Mouse (Mus musculus): ENCODE data around the gene Pcdh17. TPM values are rescaled to one million over a fixed set of nuclear protein-coding genes. Genes with fewer than 3 reads are reported as not detected.

Gene Pcdh17
- polyA plus RNA-seq, 1 experiment from 2014 or later: 7.6 TPM

DNA sequence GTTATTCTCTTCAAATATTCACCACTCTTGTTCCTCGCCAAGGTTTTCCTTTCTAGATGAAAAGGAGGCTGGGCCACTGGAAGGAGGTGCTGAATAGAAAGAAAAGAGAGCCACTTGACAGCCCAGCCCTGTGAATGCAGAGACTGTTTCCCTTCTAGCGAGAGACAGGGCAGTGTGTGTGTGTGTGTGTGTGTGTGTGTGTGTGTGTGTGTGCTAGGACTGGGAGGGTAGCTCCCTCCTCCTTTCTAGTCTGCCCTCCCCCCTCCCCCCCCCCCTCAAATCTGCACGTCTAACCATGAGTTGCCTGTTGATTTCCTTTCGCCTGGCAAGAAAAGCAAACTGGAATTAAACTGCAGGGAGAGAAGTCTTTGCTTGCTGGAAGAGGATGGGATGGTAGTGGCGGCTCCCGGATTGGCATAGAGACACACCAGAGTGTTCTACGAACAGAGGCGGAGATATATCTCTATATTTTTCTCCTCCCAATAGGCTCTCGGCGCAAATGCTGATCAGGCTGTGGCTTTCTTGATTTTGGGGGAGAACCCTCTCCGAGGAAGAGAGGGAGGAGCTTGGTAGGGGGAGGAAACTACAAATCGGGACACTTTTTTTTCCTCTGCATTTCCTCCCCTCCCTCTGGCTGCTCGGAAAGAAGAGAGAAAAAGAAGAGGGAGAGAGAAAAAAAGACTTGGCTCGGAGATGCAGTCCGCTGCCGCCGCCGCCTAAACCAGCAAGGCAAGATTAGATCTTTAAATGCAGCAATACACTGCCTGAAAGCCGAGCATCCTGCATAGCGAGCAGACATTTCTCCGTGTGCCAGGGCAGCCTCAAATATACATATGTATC, 1.5 kb downstream of the Pcdh17 start:
- Histone ChIP-seq H3K36me3 (ENCODE audit: insufficient read depth, low read length) (no peaks in the 10 kb centered on the region), H3K9ac (replicated peaks; ENCODE audit: low read length) (peak overlapping the region; percentile 56), H3K27ac (ENCODE audit: low read length) (0 out of 2 replicates have a peak overlapping the region, but pooled peaks have one; percentile 24), H3K4me3 (ENCODE audit: low read length) (peak overlapping the region; percentile 58), H3K4me1 (ENCODE audit: insufficient read depth, low read length) (peaks cover 37% of the 10 kb centered on the region), H3K9me3 (ENCODE audit: low read length) (no peaks in the 10 kb centered on the region), H3K27me3 (ENCODE audit: insufficient read depth, low read length) (peaks cover 41% of the 10 kb centered on the region), H3K4me2 (replicated peaks; ENCODE audit: low read depth, low read length) (peak overlapping the region; percentile 81)
- no peak for ATAC-seq (ENCODE audit: low FRiP score, low TSS enrichment)
- under 1% methylated on average over 20 of the region's 21 CpGs for WGBS

DNA sequence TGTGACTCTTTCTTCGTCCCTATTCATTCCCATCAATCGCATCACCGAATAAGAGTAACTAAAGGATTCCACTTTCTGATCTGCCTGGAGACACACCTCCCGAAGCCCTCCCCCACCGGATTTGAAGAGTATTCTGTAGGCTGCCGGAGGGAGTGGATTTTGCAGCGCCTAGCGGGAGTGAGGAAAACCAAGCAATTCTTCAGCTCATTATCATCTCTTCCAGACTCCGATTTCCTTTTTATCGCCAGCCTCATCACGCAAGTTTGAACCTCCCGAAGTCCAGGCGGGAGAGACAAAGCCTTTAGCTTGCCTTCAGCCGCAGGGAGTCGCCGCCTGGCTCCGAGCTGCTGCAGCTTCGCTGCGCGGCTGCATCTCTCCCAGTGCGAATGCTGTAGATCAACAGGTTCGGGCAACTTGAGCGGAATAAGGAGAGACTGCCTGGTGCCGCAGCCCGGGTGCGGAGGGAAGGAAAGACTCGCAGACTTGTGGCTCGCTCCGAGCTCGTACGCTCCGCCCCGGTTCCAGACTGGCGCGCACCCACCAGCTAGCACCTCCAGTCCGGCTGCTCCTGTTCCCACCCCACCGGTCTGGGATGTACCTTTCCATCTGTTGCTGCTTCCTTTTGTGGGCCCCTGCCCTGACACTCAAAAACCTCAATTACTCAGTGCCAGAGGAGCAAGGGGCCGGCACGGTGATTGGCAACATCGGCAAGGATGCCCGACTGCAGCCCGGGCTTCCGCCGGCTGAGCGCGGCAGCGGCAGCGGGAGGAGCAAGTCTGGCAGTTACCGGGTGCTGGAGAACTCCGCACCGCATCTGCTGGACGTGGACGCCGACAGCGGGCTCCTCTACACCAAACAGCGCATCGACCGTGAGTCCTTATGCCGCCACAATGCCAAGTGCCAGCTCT, 2.4 kb downstream of the Pcdh17 start:
- Histone ChIP-seq H3K4me2 (replicated peaks; ENCODE audit: low read depth, low read length) (peak overlapping the region; percentile 81), H3K4me1 (ENCODE audit: insufficient read depth, low read length) (peaks cover 37% of the 10 kb centered on the region), H3K27me3 (ENCODE audit: insufficient read depth, low read length) (peaks cover 41% of the 10 kb centered on the region), H3K9me3 (ENCODE audit: low read length) (no peaks in the 10 kb centered on the region), H3K27ac (ENCODE audit: low read length) (no peak overlapping the region), H3K36me3 (ENCODE audit: insufficient read depth, low read length) (no peaks in the 10 kb centered on the region), H3K9ac (replicated peaks; ENCODE audit: low read length) (peak overlapping the region; percentile 53), H3K4me3 (ENCODE audit: low read length) (peak overlapping the region; percentile 58)
- no peak for ATAC-seq (ENCODE audit: low FRiP score, low TSS enrichment)
- under 1% methylated on average over 59 of the region's 59 CpGs for WGBS

DNA sequence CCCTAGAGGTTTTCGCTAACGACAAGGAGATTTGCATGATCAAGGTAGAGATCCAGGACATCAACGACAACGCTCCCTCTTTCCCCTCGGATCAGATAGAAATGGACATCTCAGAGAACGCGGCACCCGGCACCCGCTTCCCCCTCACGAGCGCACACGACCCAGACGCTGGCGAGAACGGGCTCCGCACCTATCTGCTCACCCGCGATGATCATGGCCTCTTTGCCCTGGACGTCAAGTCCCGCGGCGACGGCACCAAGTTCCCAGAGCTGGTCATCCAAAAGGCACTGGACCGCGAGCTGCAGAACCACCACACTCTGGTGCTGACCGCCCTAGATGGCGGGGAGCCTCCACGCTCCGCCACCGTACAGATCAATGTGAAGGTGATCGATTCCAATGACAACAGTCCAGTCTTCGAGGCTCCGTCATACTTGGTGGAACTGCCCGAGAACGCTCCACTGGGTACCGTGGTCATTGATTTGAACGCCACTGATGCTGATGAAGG, 3.1 kb downstream of the Pcdh17 start:
- ATAC-seq (ENCODE audit: low FRiP score, low TSS enrichment): no peak
- Histone ChIP-seq H3K9me3 (ENCODE audit: low read length) (no peaks in the 10 kb centered on the region), H3K4me1 (ENCODE audit: insufficient read depth, low read length) (peaks cover 37% of the 10 kb centered on the region), H3K27me3 (ENCODE audit: insufficient read depth, low read length) (peaks cover 37% of the 10 kb centered on the region), H3K4me3 (ENCODE audit: low read length) (peak overlapping the region; percentile 58), H3K27ac (ENCODE audit: low read length) (no peak overlapping the region), H3K4me2 (replicated peaks; ENCODE audit: low read depth, low read length) (peak overlapping the region; percentile 81), H3K9ac (replicated peaks; ENCODE audit: low read length) (peak overlapping the region; percentile 53), H3K36me3 (ENCODE audit: insufficient read depth, low read length) (no peaks in the 10 kb centered on the region)
- WGBS: 8% methylated on average over 37 of the region's 37 CpGs

DNA sequence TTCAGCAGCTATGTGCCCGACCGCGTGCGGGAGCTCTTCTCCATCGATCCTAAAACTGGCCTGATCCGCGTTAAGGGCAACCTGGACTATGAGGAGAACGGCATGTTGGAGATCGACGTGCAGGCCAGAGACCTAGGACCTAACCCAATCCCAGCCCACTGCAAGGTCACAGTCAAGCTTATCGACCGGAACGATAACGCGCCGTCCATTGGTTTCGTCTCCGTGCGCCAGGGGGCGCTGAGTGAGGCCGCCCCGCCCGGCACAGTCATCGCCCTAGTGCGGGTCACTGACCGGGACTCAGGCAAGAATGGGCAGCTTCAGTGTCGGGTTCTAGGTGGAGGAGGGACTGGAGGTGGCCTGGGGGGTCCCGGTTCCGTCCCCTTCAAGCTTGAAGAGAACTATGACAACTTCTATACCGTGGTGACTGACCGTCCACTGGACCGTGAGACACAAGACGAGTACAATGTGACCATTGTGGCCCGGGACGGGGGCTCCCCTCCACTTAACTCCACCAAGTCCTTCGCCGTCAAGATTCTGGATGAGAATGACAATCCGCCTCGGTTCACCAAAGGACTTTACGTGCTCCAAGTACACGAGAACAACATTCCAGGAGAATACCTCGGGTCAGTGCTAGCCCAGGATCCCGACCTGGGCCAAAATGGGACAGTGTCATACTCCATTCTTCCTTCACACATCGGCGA, 3.7 kb downstream of the Pcdh17 start:
- Histone ChIP-seq H3K9me3 (ENCODE audit: low read length) (no peaks in the 10 kb centered on the region), H3K9ac (replicated peaks; ENCODE audit: low read length) (peak overlapping the region; percentile 38; the same call in 1 of the 2 replicates), H3K36me3 (ENCODE audit: insufficient read depth, low read length) (no peaks in the 10 kb centered on the region), H3K4me1 (ENCODE audit: insufficient read depth, low read length) (peaks cover 37% of the 10 kb centered on the region), H3K27me3 (ENCODE audit: insufficient read depth, low read length) (peaks cover 37% of the 10 kb centered on the region), H3K27ac (ENCODE audit: low read length) (no peak overlapping the region), H3K4me2 (replicated peaks; ENCODE audit: low read depth, low read length) (peak overlapping the region; percentile 81), H3K4me3 (ENCODE audit: low read length) (peak overlapping the region; percentile 58)
- 6% methylated on average over 45 of the region's 45 CpGs for WGBS
- no peak for ATAC-seq (ENCODE audit: low FRiP score, low TSS enrichment)

DNA sequence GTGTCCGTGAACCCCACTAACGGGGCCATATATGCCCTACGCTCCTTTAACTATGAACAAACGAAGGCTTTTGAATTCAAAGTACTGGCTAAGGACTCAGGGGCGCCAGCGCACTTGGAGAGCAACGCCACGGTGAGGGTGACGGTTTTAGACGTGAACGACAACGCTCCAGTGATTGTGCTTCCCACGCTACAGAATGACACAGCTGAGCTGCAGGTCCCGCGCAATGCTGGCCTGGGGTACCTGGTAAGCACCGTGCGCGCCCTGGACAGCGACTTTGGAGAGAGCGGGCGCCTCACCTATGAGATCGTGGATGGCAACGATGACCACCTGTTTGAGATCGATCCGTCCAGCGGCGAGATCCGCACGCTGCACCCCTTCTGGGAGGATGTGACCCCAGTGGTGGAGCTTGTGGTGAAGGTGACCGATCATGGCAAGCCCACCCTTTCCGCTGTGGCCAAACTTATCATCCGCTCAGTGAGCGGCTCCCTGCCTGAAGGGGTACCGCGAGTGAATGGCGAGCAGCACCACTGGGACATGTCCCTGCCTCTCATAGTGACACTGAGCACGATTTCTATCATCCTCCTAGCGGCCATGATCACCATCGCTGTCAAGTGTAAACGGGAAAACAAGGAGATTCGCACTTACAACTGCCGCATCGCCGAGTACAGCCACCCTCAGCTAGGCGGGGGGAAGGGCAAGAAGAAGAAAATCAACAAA, 4.5 kb downstream of the Pcdh17 start:
- H3K27me3 ChIP-seq (ENCODE audit: insufficient read depth, low read length): peaks cover 37% of the 10 kb centered on the region
- 3% methylated on average over 45 of the region's 45 CpGs for WGBS
- no peaks in the 10 kb centered on the region for H3K36me3 ChIP-seq (ENCODE audit: insufficient read depth, low read length)

DNA sequence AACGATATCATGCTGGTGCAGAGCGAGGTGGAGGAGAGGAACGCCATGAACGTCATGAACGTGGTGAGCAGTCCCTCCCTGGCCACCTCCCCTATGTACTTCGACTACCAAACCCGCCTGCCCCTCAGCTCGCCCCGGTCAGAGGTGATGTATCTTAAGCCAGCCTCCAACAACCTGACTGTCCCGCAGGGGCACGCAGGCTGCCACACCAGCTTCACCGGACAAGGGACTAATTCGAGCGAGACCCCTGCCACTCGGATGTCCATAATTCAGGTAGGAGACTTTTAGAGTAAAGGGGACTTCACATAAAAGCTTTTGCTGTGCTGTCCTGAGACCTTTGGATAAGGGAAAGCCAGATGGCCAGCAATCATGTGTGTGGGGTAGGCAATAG, 5.0 kb downstream of the Pcdh17 start:
- Histone ChIP-seq H3K9me3 (ENCODE audit: low read length) (no peaks in the 10 kb centered on the region), H3K9ac (replicated peaks; ENCODE audit: low read length) (0 out of 2 replicates have a peak overlapping the region, but pooled peaks have one; percentile 38), H3K27me3 (ENCODE audit: insufficient read depth, low read length) (peaks cover 37% of the 10 kb centered on the region), H3K4me3 (ENCODE audit: low read length) (peak overlapping the region; percentile 58), H3K4me1 (ENCODE audit: insufficient read depth, low read length) (peaks cover 37% of the 10 kb centered on the region), H3K36me3 (ENCODE audit: insufficient read depth, low read length) (no peaks in the 10 kb centered on the region), H3K27ac (ENCODE audit: low read length) (no peak overlapping the region), H3K4me2 (replicated peaks; ENCODE audit: low read depth, low read length) (peak overlapping the region; percentile 81)
- WGBS: 1% methylated on average over 15 of the region's 15 CpGs
- ATAC-seq (ENCODE audit: low FRiP score, low TSS enrichment): no peak

More for the DNA sequence above, 4.5 kb downstream of the Pcdh17 start:
- ATAC-seq (ENCODE audit: low FRiP score, low TSS enrichment): no peak
- H3K4me2 ChIP-seq (replicated peaks; ENCODE audit: low read depth, low read length): peak overlapping the region; percentile 81
- H3K4me3 ChIP-seq (ENCODE audit: low read length): peak overlapping the region; percentile 58
- H3K9ac ChIP-seq (replicated peaks; ENCODE audit: low read length): peak overlapping the region; percentile 38; the same call in 1 of the 2 replicates
- H3K27ac ChIP-seq (ENCODE audit: low read length): no peak overlapping the region
- peaks cover 37% of the 10 kb centered on the region for H3K4me1 ChIP-seq (ENCODE audit: insufficient read depth, low read length)
- H3K9me3 ChIP-seq (ENCODE audit: low read length): no peaks in the 10 kb centered on the region

DNA sequence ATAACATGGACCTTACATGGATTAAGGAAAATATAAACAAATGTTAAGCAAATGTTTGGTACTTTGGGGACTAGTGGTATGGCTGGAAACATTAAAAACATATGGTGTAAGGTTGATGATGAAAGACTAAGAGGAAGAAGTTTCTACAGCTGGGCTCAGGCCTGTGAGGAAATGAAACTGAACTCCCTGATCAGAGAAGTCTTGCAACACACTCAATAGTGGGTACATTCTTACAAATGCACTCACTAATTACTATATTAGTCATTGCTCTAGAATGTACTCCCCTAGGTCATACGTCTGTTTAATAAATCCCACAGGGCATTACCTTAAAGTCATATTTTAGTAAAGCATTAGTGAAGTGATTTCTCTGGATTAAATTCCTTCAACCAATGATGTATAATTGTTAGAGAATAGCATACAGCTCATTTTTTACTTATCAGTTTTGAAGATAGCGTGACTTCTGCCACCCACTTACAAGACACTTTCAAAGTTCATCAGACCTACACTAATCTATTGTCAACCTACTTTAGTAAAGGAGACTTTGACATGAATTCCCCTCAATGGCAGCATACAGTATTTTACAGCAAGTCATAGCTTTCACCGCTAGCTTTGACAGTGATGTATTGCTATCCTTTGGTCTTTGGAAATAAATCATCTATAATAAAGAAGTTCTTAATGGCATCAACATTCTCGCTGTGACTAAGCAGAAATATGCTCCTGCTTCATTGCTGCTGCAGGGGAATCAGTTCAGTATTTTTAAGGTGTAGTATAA, 10.9 kb downstream of the Pcdh17 start:
- WGBS: 41% methylated on average over 4 of the region's 4 CpGs

DNA sequence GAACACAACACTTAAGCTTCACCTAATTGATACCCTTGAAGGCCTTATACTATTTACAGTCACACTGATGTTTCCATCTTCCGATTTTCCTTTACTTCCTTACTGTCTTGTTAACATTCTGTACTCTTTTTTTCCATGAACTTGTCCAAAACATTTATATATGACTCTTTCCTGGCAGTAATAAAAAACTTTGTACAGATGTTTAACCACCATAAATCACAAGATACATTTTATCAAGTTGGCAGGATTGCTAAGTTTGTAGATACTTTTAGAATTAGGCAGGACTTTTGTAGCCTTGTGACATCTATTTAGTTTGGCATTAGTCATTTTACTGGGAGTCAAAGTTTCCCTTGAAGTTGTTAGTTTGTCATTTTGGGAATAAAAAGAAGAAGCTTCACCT, 32.1 kb downstream of the Pcdh17 start:
- WGBS: 60% methylated on average over 1 of the region's 1 CpGs
- Histone ChIP-seq H3K4me2 (replicated peaks; ENCODE audit: low read depth, low read length) (no peak overlapping the region), H3K4me3 (ENCODE audit: low read length) (no peak overlapping the region), H3K9ac (replicated peaks; ENCODE audit: low read length) (no peak overlapping the region), H3K27ac (ENCODE audit: low read length) (no peak overlapping the region), H3K4me1 (ENCODE audit: insufficient read depth, low read length) (no peaks in the 10 kb centered on the region), H3K36me3 (ENCODE audit: insufficient read depth, low read length) (no peaks in the 10 kb centered on the region), H3K27me3 (ENCODE audit: insufficient read depth, low read length) (no peaks in the 10 kb centered on the region), H3K9me3 (ENCODE audit: low read length) (no peaks in the 10 kb centered on the region)
- no peak for ATAC-seq (ENCODE audit: low FRiP score, low TSS enrichment)

More for the DNA sequence above, 10.9 kb downstream of the Pcdh17 start:
- Histone ChIP-seq H3K9me3 (ENCODE audit: low read length) (no peaks in the 10 kb centered on the region), H3K9ac (replicated peaks; ENCODE audit: low read length) (no peak overlapping the region), H3K4me1 (ENCODE audit: insufficient read depth, low read length) (no peaks in the 10 kb centered on the region), H3K27me3 (ENCODE audit: insufficient read depth, low read length) (no peaks in the 10 kb centered on the region), H3K27ac (ENCODE audit: low read length) (no peak overlapping the region), H3K4me2 (replicated peaks; ENCODE audit: low read depth, low read length) (no peak overlapping the region), H3K36me3 (ENCODE audit: insufficient read depth, low read length) (no peaks in the 10 kb centered on the region), H3K4me3 (ENCODE audit: low read length) (no peak overlapping the region)
- no peak for ATAC-seq (ENCODE audit: low FRiP score, low TSS enrichment)
